Mouse (Mus musculus): ENCODE results near the gene Anapc16.

DNA sequence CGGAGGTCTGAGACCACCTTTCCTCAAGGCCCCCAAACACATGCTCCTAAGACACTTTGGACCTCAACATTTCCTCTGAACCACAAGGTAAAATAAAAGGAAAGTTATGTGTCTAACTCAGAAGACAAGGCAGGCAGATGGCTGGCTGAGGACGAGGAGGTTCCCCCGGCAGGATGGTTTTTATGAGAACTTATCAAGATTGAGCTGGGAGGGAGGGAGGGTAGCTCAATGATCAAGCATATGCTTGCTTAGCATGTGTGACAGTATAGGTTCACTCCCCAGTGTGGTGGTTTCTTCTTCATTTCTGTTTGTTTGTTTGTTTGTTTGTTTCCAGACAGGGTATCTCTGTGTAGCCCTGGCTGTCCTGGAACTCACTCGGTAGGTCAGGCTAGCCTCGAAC, 56.6 kb downstream of the Anapc16 start:
- no peak for TF ChIP-seq CTCF (IDR thresholded peaks at IDR 0.05; ENCODE audit: low read depth)
- no peak for TF ChIP-seq EP300 (optimal IDR thresholded peaks at IDR 0.05)

Measured in stomach, postnatal 0 days (tissue).